Mouse (Mus musculus) monocyte, adult 5-6 weeks (primary cell): ENCODE data around the gene Prss21. TPM values are rescaled to one million over a fixed set of nuclear protein-coding genes. Genes with fewer than 3 reads are reported as not detected.

ENCODE experiments used
- ATAC-seq: fragments of 153-309, 156-312 bp; replicated peaks from 2 replicates; pipeline ENCODE4 v1.8.0; 2017; ENCODE audit warnings: mild to moderate bottlenecking; ENCODE audit not compliant: low TSS enrichment, insufficient number of reproducible peaks, severe bottlenecking, poor library complexity, low FRiP score
- total RNA-seq: library from RNA; stranded (forward); fragments of 200-1000, 200-491, 200-594 nt; gene quantifications from 3 replicates; pipeline ENCODE4 v1.2.3, GENCODE M21; 2017

Gene Prss21
- not detected in 3 replicates for total RNA-seq

DNA sequence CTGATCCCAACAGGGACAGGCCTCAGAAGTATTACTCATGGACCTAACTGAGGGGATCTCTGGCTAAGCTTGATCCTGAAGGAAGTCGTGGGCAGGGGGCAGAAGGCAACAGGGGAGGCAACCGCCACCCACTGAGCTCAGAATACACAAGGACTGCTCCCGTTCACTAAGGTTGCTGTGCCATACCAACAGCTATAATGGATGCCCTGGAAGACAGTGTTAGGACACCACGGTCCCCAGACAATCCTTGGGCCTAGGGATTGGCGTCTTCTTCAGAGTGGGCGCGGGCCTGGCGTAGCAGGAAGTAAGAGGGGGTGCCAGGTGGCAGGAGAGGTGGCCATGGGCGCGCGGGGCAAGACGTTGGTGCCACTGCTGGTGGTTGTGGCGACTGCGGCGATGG lies at the start of gene Prss21:
Gene Prss21 (plus strand): TSS at position 301 of the 400 bp plus-strand sequence.
- ATAC-seq, result no peak

DNA sequence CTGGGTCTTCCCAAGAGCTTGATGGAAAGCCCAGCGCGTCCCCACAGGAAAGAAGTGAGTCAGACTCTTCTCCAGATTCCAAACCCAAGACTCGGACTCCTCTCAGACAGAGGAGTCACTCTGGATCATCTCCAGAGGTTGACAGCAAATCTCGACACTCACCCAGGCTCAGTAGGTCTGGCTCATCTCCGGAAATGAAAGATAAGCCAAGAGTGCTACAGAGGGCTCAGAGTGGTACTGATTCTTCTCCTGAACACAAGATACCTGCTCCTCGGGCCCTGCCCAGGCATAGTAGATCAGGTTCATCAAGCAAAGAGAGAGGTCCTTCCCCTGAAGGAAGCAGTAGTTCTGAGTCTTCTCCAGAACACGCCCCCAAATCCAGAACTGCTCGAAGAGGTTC lies 49.3 kb upstream of the Prss21 start:
- no peak for ATAC-seq

DNA sequence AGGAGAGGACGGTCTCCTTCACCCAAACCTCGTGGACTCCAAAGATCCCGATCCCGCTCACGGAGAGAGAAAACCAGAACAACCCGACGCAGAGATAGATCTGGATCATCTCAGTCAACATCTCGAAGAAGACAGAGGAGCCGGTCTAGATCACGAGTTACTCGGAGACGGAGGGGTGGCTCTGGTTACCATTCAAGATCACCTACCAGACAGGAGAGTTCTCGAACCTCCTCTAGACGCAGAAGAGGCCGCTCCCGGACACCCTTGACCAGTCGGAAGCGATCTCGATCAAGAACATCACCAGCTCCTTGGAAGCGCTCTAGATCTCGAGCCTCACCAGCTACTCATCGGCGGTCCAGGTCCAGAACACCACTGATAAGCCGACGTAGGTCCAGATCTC lies 48.6 kb upstream of the Prss21 start:
- no peak for ATAC-seq

DNA sequence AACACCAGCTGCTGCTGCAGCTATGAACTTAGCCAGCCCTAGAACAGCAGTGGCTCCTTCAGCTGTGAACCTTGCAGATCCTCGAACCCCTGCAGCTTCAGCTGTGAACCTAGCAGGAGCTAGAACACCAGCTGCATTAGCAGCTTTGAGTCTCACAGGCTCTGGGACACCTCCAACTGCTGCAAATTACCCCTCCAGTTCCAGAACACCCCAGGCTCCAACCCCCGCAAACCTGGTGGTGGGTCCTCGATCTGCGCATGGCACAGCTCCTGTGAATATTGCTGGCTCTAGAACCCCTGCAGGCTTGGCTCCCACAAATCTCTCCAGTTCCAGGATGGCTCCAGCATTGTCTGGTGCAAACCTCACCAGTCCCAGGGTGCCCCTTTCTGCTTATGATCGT lies 47.1 kb upstream of the Prss21 start:
- no peak for ATAC-seq

DNA sequence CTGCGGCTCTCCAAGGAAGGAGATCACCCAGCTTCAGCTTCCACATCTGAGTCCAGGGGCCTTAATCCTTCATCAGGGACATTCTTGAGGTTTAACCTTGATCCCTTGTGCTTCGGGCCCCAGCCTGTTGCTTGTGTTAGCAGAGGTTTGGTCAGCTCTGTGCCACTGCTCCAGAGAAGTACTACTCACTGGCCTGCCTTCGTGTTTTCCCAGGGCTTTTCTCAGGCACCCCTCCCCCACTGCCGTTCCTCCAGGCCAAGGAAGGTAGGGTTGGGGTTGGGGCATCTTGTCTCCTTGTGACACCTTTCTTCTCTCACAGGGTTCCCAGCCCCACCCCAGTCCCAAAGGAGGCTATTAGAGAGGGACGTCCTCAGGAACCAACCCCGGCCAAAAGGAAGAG lies 45.8 kb upstream of the Prss21 start:
- no peak for ATAC-seq

DNA sequence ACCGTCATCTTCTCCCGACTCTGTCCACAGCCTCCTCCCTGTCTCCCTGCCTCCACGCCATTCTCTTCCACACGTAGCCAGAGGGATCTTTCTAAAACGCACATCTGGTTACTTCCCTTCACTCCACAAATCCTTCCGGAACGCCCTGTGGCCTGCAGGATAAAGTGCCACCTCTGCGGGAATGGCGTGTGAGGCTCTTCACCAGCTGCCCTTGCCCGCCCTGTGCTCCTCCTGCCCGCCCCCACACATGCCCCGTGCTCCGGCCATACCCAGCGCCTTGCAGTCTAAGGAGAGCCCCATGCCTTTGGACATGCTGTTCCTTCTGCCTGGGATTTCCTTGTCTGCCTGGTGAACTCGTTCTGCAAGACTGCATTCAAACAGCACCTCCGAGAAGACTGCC lies 44.8 kb upstream of the Prss21 start:
- no peak for ATAC-seq

DNA sequence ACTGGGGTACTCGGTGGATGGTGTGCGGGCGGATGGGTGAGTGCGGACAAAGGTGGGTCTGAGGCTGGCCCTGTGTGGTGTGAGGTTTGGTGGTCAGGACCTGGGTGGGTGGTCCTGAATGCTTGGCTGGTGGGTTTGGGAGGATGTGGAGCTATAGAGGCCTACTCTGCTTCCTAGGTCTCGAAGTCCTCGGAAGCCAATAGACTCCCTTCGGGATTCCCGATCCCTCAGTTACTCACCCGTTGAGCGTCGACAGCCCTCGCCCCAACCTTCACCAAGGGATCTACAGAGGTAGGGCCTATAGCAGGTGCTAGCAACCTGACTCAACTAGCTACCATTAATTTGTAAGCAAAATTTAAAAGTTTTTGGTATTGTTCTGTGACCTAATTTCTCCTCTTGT lies 44.2 kb upstream of the Prss21 start:
- ATAC-seq, result no peak

DNA sequence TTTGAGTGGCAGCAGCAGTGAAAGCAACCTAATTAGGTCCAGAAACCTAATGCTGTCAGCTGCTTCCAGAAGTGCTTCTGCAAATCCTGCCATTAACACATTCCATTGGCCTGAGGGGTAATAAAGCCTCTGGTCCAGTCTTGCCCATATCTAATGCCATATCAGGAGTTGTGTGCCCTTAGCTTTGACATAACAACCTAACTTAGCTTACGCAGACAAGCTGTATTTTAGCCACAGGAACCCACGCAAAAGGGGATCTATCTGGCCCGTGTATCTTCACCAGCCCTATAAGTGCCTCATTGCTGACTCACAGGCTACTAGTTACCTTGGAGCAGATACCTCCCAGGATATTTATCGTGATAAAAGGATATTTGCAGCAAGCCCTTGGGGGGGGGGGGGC lies 42.3 kb upstream of the Prss21 start:
- ATAC-seq, result no peak

DNA sequence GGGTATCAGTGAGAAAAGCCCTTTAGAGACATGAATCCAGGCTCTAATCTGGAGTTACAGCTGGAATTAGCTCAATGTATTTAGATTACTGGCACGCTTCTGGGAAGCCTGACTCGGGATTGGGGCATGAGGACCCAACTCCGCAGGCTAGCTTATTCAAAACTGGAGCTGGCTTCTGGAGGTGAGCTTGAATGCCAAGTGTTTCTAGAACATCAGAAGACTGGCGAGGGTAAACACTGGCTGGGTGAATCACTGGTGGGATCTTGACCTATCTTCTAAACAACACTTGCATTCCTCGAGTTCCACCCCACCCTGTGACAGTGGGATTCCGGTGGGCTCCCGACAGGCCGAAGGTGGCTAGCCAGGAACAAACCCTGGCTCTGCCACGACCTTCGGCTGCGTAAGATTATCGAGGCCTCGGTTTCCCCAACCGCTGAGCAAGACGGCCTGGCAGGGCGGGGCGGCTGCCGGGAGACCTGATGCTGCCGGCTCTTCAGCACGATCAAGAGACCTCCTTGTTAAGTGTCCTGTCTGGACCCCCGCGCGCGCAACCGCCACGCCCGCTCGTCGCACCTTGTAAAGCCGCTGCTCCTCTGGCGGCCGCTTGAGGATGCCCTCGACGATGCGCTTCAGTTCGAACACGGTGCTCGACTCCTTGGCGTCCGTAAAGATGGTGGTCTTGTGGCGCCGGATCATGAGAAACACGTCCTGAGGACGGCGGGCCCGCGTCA lies 39.4 kb upstream of the Prss21 start:
- ATAC-seq, result peak; percentile 10; the same call in 1 of the 2 replicates

DNA sequence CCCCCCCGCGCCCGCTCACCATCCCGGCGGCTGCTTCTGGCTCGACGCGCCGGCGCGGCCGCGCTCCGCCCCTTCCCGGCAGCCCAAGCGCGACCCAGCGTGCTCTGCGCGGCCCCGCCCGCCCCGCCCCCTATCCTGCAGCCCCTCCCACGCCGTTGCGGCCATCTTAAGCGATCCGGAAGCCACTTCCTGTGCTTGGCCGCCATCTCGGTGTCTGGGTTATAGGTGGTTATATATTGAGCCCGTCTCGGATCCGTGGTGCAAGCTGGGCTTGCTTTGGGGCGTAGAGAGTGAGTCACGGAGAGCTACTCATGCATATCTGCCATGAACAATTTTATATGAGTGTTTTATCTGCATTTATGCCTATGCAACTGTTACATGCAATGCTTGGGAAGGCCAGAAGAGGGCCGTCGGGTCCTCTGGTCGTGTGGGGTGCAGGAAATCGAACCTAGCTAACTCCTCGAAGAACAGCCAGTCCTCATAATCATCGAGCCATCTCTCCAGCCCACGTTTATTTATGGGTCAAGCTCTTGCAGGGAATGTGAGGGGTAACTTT lies 38.7 kb upstream of the Prss21 start, which contains the start of gene Elob:
Gene Elob (minus strand): TSS at position 73 of the 556 bp plus-strand sequence.
- ATAC-seq, result peak; percentile 82

DNA sequence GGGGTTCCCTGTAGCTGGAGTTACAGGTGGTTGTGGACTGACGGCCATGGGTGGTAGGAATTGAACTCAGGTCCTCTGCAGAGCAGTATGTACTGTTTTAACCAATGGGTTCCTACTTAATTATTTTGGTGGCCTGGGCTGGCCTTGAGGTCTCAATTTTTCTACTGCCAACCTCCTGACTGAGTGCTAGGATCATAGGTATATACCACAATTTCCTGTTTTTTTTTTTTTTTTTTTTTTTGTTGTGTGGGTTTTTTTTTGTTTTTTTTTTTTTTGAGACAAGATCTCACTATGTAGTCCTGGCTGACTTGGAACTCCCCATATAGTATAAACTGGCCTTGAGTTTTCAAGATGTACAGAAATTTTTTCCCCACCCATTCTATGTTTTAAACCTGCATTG lies 36.7 kb upstream of the Prss21 start:
- ATAC-seq, result no peak

DNA sequence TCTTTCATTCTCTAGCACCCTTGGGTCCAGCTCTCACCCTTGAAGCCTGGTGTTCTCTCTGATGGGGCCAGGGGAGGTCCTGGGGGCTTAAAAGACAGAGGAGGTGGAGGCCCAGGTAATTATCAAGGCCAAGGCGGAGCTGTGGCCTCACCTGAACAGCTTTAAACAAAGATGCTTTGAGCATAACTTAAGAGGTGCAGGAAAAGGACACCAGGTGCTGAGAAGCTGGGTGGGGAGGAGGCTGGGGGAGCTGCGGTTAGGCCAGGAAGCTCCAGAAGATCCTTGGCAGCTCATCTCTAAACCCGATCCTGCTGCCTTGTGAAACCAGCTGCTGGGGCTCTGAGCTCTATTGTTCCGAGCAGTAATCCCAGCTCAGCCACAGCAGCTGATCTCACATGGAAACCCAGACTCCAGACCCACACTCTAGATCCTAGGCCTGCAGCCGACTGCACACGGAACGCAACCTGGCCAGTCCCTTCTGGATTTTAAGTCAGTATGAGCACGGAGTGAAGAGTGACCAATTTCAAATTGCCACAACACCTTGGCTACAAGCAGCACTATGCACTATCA lies 31.8 kb upstream of the Prss21 start, which contains the start of gene Prss33:
Gene Prss33 (minus strand): TSS at position 51 of the 570 bp plus-strand sequence.
- no peak for ATAC-seq

DNA sequence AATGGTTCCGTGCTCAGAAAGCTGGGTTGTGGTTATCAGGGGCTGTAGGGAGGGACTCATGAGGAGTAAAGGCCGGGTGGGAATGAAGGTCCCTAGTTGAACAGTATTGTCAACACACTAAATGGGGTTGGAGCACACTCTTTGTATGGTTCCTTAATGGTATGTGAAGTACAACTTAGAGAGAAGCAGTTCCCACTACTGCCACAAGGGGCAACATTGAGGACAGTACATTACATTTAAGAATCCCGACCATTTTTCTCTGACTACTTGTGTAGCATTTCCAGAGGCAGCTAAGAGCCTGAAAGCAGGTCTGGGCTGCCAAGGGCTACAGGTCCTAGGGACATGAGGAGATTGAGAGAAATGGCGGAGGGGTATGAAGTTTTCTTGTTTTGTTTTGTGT lies 26.7 kb upstream of the Prss21 start:
- peak; percentile 71 for ATAC-seq

DNA sequence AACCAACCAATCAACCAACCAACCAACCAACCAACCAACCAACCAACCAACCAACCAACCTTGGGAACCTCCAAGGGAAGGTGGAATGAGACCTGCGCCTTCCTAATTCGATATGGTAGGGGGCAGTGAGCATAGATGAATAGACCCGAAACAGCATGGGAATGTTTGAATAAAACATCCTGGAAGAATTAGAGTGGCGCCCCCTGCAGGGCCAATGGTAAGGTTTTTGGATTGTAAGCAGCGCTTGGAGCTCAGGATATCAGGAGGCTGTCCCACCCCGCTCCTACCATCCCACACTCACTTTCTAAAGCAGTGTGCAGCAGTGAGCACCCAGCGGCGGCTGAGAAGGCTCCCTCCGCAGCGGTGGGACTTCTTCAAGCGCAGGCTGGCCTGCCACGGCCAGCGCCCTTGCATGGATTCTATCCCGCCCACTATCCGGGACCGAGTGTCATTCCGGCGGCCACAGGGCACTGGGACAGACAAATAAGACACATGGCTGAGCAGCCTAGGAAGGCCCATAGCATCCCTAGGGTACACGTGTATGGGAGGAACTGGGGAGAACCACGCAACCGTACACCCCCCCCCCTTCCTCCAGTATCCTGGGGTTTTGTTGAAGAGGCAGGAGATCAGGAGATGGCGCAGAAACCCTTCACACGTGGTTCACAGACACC lies 24.6 kb upstream of the Prss21 start:
- no peak for ATAC-seq

DNA sequence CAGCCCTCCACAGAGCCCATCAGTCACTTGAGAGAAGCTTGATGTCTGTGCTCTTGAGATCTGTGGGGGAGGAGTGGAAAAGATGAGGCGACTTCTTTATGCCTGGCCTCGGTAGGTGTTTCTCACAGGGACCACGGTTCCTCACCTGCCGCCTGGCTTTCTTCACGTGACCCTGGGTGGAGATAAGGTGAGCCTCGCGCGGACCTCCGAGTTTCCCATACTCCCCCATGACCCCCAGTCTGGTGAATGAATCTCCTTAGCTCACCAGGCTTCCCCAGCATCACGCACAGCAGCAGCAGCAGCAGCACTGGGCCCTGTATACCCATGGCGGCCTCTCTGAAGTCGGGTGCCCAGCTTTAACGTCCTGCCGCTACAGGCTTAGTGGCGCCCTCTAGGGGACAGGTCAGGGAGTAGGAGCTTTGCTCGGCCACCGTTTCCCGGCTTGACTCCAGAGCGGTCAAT lies 24.0 kb upstream of the Prss21 start, which contains the start of the genes Prss32 and Prss41:
Gene Prss32 (plus strand): TSS at position 44 of the 462 bp plus-strand sequence.
Gene Prss41 (minus strand): TSS at position 361 of the 462 bp plus-strand sequence.
- ATAC-seq, result peak; percentile 43; the same call in 1 of the 2 replicates

DNA sequence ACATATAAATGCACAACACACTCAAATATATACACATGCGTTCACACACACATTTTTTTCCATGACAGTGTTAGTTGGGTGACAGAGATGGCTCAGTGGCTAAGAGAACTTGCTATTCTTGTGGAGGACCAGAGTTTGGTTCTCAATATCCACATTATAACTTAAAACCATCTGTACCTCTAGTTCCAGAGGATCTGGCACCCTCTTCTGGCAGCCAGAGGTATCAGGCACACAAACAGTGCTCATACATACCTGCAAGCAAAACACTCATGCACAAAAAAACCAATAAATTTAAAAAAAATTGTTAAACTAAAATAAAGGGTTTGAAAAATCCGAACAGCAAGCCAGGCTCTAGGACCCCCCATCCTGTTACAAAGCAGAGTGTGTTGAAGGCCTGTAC lies 17.8 kb upstream of the Prss21 start:
- ATAC-seq, result no peak

DNA sequence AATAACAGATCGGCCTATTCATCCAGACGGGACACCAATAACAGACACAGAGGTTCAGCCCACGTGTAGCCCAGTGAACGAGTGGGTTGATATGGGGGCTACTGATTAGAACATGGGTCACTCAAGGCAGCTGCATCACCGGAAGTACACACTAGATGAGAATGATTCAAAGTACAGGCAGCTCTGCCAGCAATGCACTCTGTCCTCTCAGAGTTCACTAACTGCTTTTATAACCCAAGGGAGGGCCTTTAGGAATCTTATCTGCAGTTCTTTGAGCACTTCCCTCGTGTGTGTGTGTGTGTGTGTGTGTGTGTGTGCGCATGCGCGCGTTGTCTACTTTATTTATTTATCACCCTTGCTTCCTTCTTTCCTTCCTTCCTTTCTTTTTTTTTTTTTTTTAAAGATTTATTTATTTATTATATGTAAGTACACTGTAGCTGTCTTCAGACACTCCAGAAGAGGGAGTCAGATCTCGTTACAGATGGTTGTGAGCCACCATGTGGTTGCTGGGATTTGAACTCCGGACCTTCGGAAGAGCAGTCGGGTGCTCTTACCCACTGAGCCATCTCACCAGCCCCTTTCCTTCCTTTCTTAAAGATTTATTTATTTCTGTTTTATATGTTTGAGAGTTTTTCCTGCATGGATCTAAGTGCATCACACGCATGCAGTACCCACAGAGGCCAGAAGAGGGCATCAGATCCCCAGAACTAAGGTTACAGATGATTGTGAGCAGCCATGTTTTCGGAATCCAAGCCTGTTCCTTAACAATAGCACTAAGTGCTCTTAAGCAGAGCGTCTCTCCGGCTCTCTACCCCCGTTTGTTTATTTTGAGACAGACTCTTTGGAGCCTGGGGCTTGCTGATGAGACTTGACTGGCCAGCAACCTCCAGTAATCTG lies 16.8 kb upstream of the Prss21 start:
- no peak; the same call in 1 of the 2 replicates for ATAC-seq

DNA sequence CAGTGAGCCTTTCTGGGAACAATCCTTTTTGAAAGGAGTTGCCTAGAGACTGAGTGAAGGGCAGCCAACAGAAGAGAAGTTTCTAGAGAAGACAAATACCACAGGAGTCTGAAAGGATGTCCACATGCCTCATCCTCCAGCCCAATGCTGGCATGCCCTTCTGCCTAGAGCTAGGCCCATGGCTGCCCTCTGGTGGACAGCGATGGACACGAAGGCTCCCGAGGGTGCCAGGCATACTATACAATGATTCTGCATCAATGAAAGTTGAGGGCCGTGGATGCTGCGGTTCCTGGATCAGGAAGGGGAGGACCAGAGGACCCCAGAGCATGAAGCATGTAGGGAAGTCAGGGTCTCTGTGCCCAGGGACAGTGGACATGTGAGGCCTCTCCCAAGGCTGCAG lies 14.6 kb upstream of the Prss21 start:
- 0 out of 2 replicates have a peak, but pooled peaks have one; percentile 41 for ATAC-seq
